Mouse (Mus musculus) limb, embryonic 14.5 days (tissue): Measurements from ENCODE around the gene Gpc5. TPM values are rescaled to one million over a fixed set of nuclear protein-coding genes. Genes with fewer than 3 reads are reported as not detected.

Experiments used
- ATAC-seq: fragments of 200-750 bp; cut with Nextera tagmentation; 2 replicates; pipeline ENCODE4 v1.8.0; 2017; ENCODE audit warnings: low read depth, moderate number of reproducible peaks, moderate TSS enrichment; ENCODE audit not compliant: low FRiP score
- DNase-seq: peaks from one replicate; pipeline ENCODE4 v3.0.0-alpha.2; 2015; ENCODE audit warnings: low spot score
- H3K27ac ChIP-seq: fragments of 300-500 bp; sonication (generic); replicated peaks from 2 replicates; pipeline ENCODE4 v1.5.1; 2014; ENCODE audit warnings: low read depth, mild to moderate bottlenecking, low read length, moderate library complexity, mixed read lengths
- H3K27me3 ChIP-seq: fragments of 300-500 bp; sonication (generic); 2 replicates; pipeline ENCODE4 v1.6.1; 2014; ENCODE audit warnings: low read length, mixed read lengths; ENCODE audit not compliant: control insufficient read depth, insufficient read depth
- H3K36me3 ChIP-seq: fragments of 300-500 bp; sonication (generic); 2 replicates; pipeline ENCODE4 v1.6.1; 2014; ENCODE audit warnings: mild to moderate bottlenecking, low read length, moderate library complexity, mixed read lengths; ENCODE audit not compliant: control insufficient read depth, insufficient read depth
- H3K4me1 ChIP-seq: fragments of 300-500 bp; sonication (generic); 2 replicates; pipeline ENCODE4 v1.6.1; 2014; ENCODE audit warnings: antibody characterized with exemption, low read length, mixed read lengths; ENCODE audit not compliant: control insufficient read depth, insufficient read depth
- H3K4me2 ChIP-seq: fragments of 300-500 bp; sonication (generic); replicated peaks from 2 replicates; pipeline ENCODE4 v1.6.1; 2014; ENCODE audit warnings: low read depth, mild to moderate bottlenecking, low read length, moderate library complexity; ENCODE audit not compliant: severe bottlenecking
- H3K4me3 ChIP-seq: fragments of 300-500 bp; sonication (generic); replicated peaks from 2 replicates; pipeline ENCODE4 v1.5.1; 2014; ENCODE audit warnings: low read length
- H3K9ac ChIP-seq: fragments of 300-500 bp; sonication (generic); 2 replicates; pipeline ENCODE4 v1.6.1; 2014; ENCODE audit warnings: mild to moderate bottlenecking, low read depth, low read length, moderate library complexity; ENCODE audit not compliant: severe bottlenecking
- H3K9me3 ChIP-seq: fragments of 300-500 bp; sonication (generic); 2 replicates; pipeline ENCODE4 v1.6.1; 2016; ENCODE audit warnings: low read length; ENCODE audit not compliant: control insufficient read depth
- POLR2A ChIP-seq: fragments of 200-500 bp; IDR thresholded peaks from 2 replicates; pipeline ENCODE4 v1.8.0; 2012; ENCODE audit warnings: inconsistent platforms, mild to moderate bottlenecking, moderate library complexity, borderline replicate concordance; ENCODE audit not compliant: insufficient read depth, insufficient read length; ENCODE audit errors: extremely low read depth
- WGBS: fragments of 180-500 bp; shearing (Covaris S2); extraction: QIAGEN DNeasy Blood & Tissue Kit; methylation state at CpG from one replicate; pipeline ENCODE4 v1.1.7; 2014; 5-methylcytosine and 5-hydroxymethylcytosine counted together
- polyA plus RNA-seq, 2 experiments: library from polyadenylated mRNA; depleted of rRNA in 1 of 2; stranded (reverse) in 1 of 2; unstranded in 1 of 2; fragments of >200 nt; fragmentation: Nextera tagmentation in 1 of 2; extraction: Ambion mirVana in 1 of 2; gene quantifications; 2 replicates each; pipeline versions ENCODE4 v1.2.1 to v1.2.3; 2012 to 2014

The Gpc5 gene
- polyA plus RNA-seq, 2 experiments = 0.78 to 1.4 TPM

GRCm38 (mm10) chr14:115250537-115250936 is 158.5 kb downstream of the Gpc5 start:
- H3K9me3 ChIP-seq = no peaks in the 10 kb centered on the region

GRCm38 (mm10) chr14:115251791-115252190 is 159.8 kb downstream of the Gpc5 start:
- Histone ChIP-seq H3K4me1 (no peaks in the 10 kb centered on the region), H3K4me3 (no peak overlapping the region), H3K36me3 (no peaks in the 10 kb centered on the region), H3K27me3 (no peaks in the 10 kb centered on the region), H3K9me3 (no peaks in the 10 kb centered on the region), H3K27ac (no peak overlapping the region), H3K9ac (no peak overlapping the region), H3K4me2 (no peak overlapping the region)
- ATAC-seq (no peak), DNase-seq (no peak)
- TF ChIP-seq POLR2A = no peak
- 42% methylated on average over 5 of the region's 5 CpGs for WGBS

More at GRCm38 (mm10) chr14:115250537-115250936, 158.5 kb downstream of the Gpc5 start:
- Histone ChIP-seq H3K27ac (no peak overlapping the region), H3K4me2 (no peak overlapping the region), H3K36me3 (no peaks in the 10 kb centered on the region), H3K4me1 (no peaks in the 10 kb centered on the region), H3K4me3 (no peak overlapping the region), H3K27me3 (no peaks in the 10 kb centered on the region), H3K9ac (no peak overlapping the region)
- WGBS = 94% methylated on average over 6 of the region's 6 CpGs
- TF ChIP-seq POLR2A = no peak
- ATAC-seq (no peak), DNase-seq (no peak)

GRCm38 (mm10) chr14:115253155-115253554 is 161.1 kb downstream of the Gpc5 start:
- H3K9ac ChIP-seq = no peak overlapping the region
- H3K36me3 ChIP-seq = no peaks in the 10 kb centered on the region
- no peak overlapping the region for H3K27ac ChIP-seq
- no peak for TF ChIP-seq POLR2A
- no peaks in the 10 kb centered on the region for H3K9me3 ChIP-seq
- DNase-seq = no peak
- H3K4me2 ChIP-seq = no peak overlapping the region
- WGBS = 81% methylated on average over 3 of the region's 3 CpGs
- no peaks in the 10 kb centered on the region for H3K27me3 ChIP-seq
- H3K4me3 ChIP-seq = no peak overlapping the region
- H3K4me1 ChIP-seq = no peaks in the 10 kb centered on the region
- no peak for ATAC-seq

DNA sequence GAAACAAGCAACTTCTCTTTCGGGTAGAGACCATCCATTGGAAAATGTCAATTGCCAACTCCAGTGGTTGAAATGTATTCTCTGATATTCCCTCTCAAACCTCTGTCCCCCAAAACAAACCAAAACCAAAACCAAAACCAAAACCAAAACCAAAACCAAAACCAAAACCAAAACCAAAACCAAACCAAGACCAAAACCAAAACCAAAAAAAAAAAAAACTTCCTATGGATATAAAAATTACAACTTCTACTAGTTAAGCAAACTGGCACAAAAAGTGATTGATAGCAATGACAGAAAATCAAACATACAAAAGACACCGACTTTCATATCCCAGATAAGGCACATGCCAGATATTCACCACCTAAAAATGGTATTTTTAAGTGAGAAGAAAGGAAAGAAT is 161.7 kb downstream of the Gpc5 start:
- H3K9ac ChIP-seq = no peak overlapping the region
- TF ChIP-seq POLR2A = no peak
- no peaks in the 10 kb centered on the region for H3K27me3 ChIP-seq
- no peak overlapping the region for H3K27ac ChIP-seq
- no peak overlapping the region for H3K4me3 ChIP-seq
- H3K4me1 ChIP-seq = no peaks in the 10 kb centered on the region
- no peaks in the 10 kb centered on the region for H3K9me3 ChIP-seq
- H3K36me3 ChIP-seq = no peaks in the 10 kb centered on the region
- DNase-seq (no peak), ATAC-seq (no peak)
- 94% methylated on average over 2 of the region's 2 CpGs for WGBS
- H3K4me2 ChIP-seq = no peak overlapping the region

- no peak for TF ChIP-seq POLR2A
- ATAC-seq (no peak), DNase-seq (no peak)
- 87% methylated on average over 6 of the region's 6 CpGs for WGBS
- Histone ChIP-seq H3K36me3 (no peaks in the 10 kb centered on the region), H3K4me2 (no peak overlapping the region), H3K4me1 (no peaks in the 10 kb centered on the region), H3K9ac (no peak overlapping the region), H3K9me3 (no peaks in the 10 kb centered on the region), H3K27ac (no peak overlapping the region), H3K4me3 (no peak overlapping the region), H3K27me3 (no peaks in the 10 kb centered on the region)
Measured at GRCm38 (mm10) chr14:115269703-115270402, 177.8 kb downstream of the Gpc5 start.
